Mouse (Mus musculus) CH12.LX (cell line): ENCODE measurements around the gene Dnaaf1.

ENCODE experiments used
- CTCF ChIP-seq, 2 experiments: IDR thresholded peaks in 1 of 2; conservative IDR thresholded peaks in 1 of 2; 2 replicates each; pipeline ENCODE4 v1.5.1; 2011 to 2012; ENCODE audit warnings: low read depth in 2 of 2, low read length in 2 of 2, improper control_type of control experiment in 1 of 2, inconsistent platforms in 1 of 2, mild to moderate bottlenecking in 1 of 2, moderate library complexity in 1 of 2
- EP300 ChIP-seq: IDR thresholded peaks from 2 replicates; pipeline ENCODE4 v1.6.1; 2011; ENCODE audit warnings: low read length, improper control_type of control experiment
- ETS1 ChIP-seq: conservative IDR thresholded peaks from 2 replicates; pipeline ENCODE4 v1.6.1; 2012; ENCODE audit warnings: low read depth, mild to moderate bottlenecking, inconsistent platforms, low read length, improper control_type of control experiment, moderate library complexity
- HCFC1 ChIP-seq: IDR thresholded peaks from 2 replicates; pipeline ENCODE4 v1.6.1; 2012; ENCODE audit warnings: low read depth, mild to moderate bottlenecking, inconsistent platforms, low read length, improper control_type of control experiment
- MXI1 ChIP-seq: IDR thresholded peaks from 2 replicates; pipeline ENCODE4 v1.6.1; 2011; ENCODE audit warnings: mild to moderate bottlenecking, low read depth, low read length, improper control_type of control experiment
- NELFE ChIP-seq: IDR thresholded peaks from 2 replicates; pipeline ENCODE4 v1.6.1; 2011; ENCODE audit warnings: low read depth, low read length, improper control_type of control experiment
- POLR2A ChIP-seq: IDR thresholded peaks from 2 replicates; pipeline ENCODE4 v1.6.1; 2011; ENCODE audit warnings: low read depth, mild to moderate bottlenecking, improper control_type of control experiment, low read length
- TCF12 ChIP-seq: IDR thresholded peaks from 2 replicates; pipeline ENCODE4 v1.6.1; 2014; ENCODE audit warnings: low read depth, mild to moderate bottlenecking, inconsistent platforms, low read length, improper control_type of control experiment
- ZNF384 ChIP-seq: IDR thresholded peaks from 2 replicates; pipeline ENCODE4 v1.6.1; 2012; ENCODE audit warnings: low read depth, low read length, improper control_type of control experiment, inconsistent platforms

DNA sequence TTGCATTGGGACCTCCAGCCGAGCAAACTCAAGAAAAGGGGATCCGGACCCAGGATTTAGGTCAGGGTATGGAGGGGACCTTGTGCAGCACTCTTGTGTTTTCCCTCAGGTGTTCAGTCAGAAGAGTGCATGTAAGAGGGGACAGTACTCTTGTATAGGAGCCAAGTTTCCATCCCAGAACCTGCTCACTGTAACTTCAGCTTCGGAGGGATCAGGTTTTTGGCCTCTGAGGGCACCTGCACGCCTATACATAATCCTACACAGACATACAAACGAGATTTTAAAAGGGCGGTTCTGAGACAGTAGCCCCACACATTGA is 15.7 kb upstream of the Dnaaf1 start:
- TF ChIP-seq ZNF384 (no peak), CTCF (conservative IDR thresholded peaks at IDR 0.05 in 1 of 2, IDR thresholded peaks at IDR 0.05 in 1 of 2; ENCODE audit: low read depth in 2 of 2, low read length in 2 of 2) (no peak), MXI1 (no peak), POLR2A (no peak), ETS1 (no peak), NELFE (no peak), EP300 (no peak), HCFC1 (no peak), TCF12 (no peak)
